Mouse (Mus musculus) lung, adult 2 months (tissue): ENCODE results near the gene Cables2. TPM values are rescaled to one million over a fixed set of nuclear protein-coding genes. Genes with fewer than 3 reads are reported as not detected.

Experiments used
- DNase-seq: peaks from one replicate; pipeline ENCODE4 v3.0.0; 2022
- H3K4me1 ChIP-seq: fragments of 200-500 bp; 2 replicates; pipeline ENCODE4 v1.6.1; 2011; ENCODE audit warnings: low read length; ENCODE audit not compliant: control insufficient read depth, insufficient read depth
- H3K4me3 ChIP-seq: fragments of 200-500 bp; replicated peaks from 2 replicates; pipeline ENCODE3; 2011; ENCODE audit warnings: low read depth, mild to moderate bottlenecking, control low read depth, low read length; ENCODE audit errors: extremely low read depth
- CTCF ChIP-seq: fragments of 200-500 bp; IDR thresholded peaks from 2 replicates; pipeline ENCODE4 v1.5.1; 2011; ENCODE audit warnings: mild to moderate bottlenecking, low read length, control low read depth; ENCODE audit not compliant: insufficient read depth
- POLR2A ChIP-seq: fragments of 200-500 bp; IDR thresholded peaks from 2 replicates; pipeline ENCODE4 v1.6.1; 2011; ENCODE audit warnings: low read depth, mild to moderate bottlenecking, control low read depth, low read length, borderline replicate concordance; ENCODE audit errors: extremely low read depth
- WGBS: fragments of 180-500 bp; shearing (Covaris S2); methylation state at CpG from one replicate; pipeline ENCODE4 v1.1.7; 2018; 5-methylcytosine and 5-hydroxymethylcytosine counted together
- polyA plus RNA-seq: library from polyadenylated mRNA; depleted of rRNA; stranded (reverse); fragments of >200 nt; gene quantifications from 2 replicates; pipeline ENCODE4 v1.2.3, GENCODE M21; 2012; rRNA removed

Cables2 gene
- 22.7 and 28.2 TPM in 2 replicates for polyA plus RNA-seq

- H3K4me3 ChIP-seq: peak within 1 kb of the TSS; percentile 71
- TF ChIP-seq POLR2A: peak; percentile 17; the same call in 1 of the 2 replicates
- no peak for TF ChIP-seq CTCF
- H3K4me1 ChIP-seq: peaks cover 37% of the 10 kb centered on the region
- WGBS: 7% methylated on average over 68 of the region's 68 CpGs
- peak; percentile 84 for DNase-seq
Observed at GRCm38 (mm10) chr2:180273394-180274244, at the start of gene Cables2. Gene Cables2, minus strand, starts transcription at chr2:180273496.

- WGBS: 25% methylated on average over 14 of the region's 14 CpGs
- no peak for TF ChIP-seq POLR2A
- TF ChIP-seq CTCF: no peak
- Histone ChIP-seq H3K4me3 (no peak overlapping the region), H3K4me1 (no peaks in the 10 kb centered on the region)
- no peak for DNase-seq
Observed at GRCm38 (mm10) chr2:180322674-180323355, 49.5 kb upstream of the Cables2 start.

GRCm38 (mm10) chr2:180320216-180320615 is 46.9 kb upstream of the Cables2 start:
- no peak for TF ChIP-seq CTCF
- no peak for TF ChIP-seq POLR2A
- Histone ChIP-seq H3K4me3 (no peak overlapping the region), H3K4me1 (no peaks in the 10 kb centered on the region)
- no peak for DNase-seq
- WGBS: 84% methylated on average over 4 of the region's 4 CpGs

GRCm38 (mm10) chr2:180317591-180317990 is 44.3 kb upstream of the Cables2 start:
- TF ChIP-seq CTCF: no peak
- no peak for TF ChIP-seq POLR2A
- H3K4me1 ChIP-seq: no peaks in the 10 kb centered on the region
- 62% methylated on average over 7 of the region's 7 CpGs for WGBS
- DNase-seq: no peak
- H3K4me3 ChIP-seq: no peak overlapping the region

- TF ChIP-seq CTCF: no peak
- TF ChIP-seq POLR2A: no peak
- no peak for DNase-seq
- Histone ChIP-seq H3K4me3 (no peak overlapping the region), H3K4me1 (no peaks in the 10 kb centered on the region)
- WGBS: 88% methylated on average over 2 of the region's 2 CpGs
Observed at GRCm38 (mm10) chr2:180314292-180314691, 41.0 kb upstream of the Cables2 start.

- DNase-seq: no peak
- TF ChIP-seq POLR2A (no peak), CTCF (no peak)
- H3K4me3 ChIP-seq: no peak overlapping the region
- peaks cover 3% of the 10 kb centered on the region; the same call in 1 of the 2 replicates for H3K4me1 ChIP-seq
- WGBS: 62% methylated on average over 4 of the region's 4 CpGs
Observed at GRCm38 (mm10) chr2:180311147-180311546, 37.9 kb upstream of the Cables2 start.

- Histone ChIP-seq H3K4me3 (no peak overlapping the region), H3K4me1 (peaks cover 3% of the 10 kb centered on the region; the same call in 1 of the 2 replicates)
- DNase-seq: no peak
- TF ChIP-seq POLR2A (no peak), CTCF (no peak)
- 34% methylated on average over 2 of the region's 2 CpGs for WGBS
Observed at GRCm38 (mm10) chr2:180307680-180308079, 34.4 kb upstream of the Cables2 start.

GRCm38 (mm10) chr2:180306423-180307168 is 33.3 kb upstream of the Cables2 start:
- no peak overlapping the region for H3K4me3 ChIP-seq
- peaks cover 3% of the 10 kb centered on the region; the same call in 1 of the 2 replicates for H3K4me1 ChIP-seq
- TF ChIP-seq POLR2A (no peak), CTCF (no peak)
- DNase-seq: no peak
- WGBS: 45% methylated on average over 8 of the region's 8 CpGs

GRCm38 (mm10) chr2:180306009-180306408 is 32.7 kb upstream of the Cables2 start:
- no peak for DNase-seq
- H3K4me3 ChIP-seq: no peak overlapping the region
- WGBS: 62% methylated on average over 2 of the region's 2 CpGs
- TF ChIP-seq CTCF (no peak), POLR2A (no peak)
- H3K4me1 ChIP-seq: peaks cover 3% of the 10 kb centered on the region; the same call in 1 of the 2 replicates
